Mouse (Mus musculus): Measurements from ENCODE around the gene Eef1b2. TPM values are rescaled to one million over a fixed set of nuclear protein-coding genes. Genes with fewer than 3 reads are reported as not detected.
"Not testable (repeated sequence)": the region's sequence is repeated elsewhere in the genome, so short reads cannot be mapped to it uniquely, and the experiment has no call there.

Eef1b2 gene
- polyA plus RNA-seq, 1 experiment from 2014 or later, result 539 TPM

DNA sequence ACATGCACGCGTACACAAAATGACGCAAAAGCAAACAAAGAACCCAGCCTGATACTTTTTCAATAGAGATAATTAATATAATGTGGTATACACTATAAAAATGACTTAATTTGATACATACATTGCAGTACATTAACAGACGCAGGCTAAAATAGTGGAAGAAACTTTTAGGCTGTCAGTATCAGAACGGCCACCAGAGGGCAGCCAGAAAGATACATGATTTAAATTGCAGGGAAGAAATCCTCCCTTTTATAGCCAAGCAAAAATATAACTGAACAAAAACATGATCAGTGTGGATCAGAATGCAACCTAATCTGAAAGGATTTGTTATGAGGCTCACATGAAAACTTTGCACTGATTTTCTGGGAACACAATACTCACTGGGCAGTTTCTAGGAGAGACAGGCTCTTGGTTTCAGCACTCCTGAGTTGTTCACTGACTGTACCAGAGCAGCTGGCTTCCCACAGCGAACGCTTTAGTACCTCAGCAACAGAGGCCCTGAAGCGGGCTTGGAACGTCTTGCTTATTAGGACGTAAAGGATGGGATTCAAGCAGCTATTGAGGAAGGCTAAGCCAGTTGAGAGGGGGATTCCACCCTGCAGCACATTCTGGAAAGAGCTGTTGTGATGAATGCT lies 6.1 kb downstream of the Eef1b2 start:
- Histone ChIP-seq H3K27ac (ENCODE audit: low read depth, low read length) (no peak overlapping the region), H3K9me3 (ENCODE audit: control insufficient read depth, low read length) (no peaks in the 10 kb centered on the region)

DNA sequence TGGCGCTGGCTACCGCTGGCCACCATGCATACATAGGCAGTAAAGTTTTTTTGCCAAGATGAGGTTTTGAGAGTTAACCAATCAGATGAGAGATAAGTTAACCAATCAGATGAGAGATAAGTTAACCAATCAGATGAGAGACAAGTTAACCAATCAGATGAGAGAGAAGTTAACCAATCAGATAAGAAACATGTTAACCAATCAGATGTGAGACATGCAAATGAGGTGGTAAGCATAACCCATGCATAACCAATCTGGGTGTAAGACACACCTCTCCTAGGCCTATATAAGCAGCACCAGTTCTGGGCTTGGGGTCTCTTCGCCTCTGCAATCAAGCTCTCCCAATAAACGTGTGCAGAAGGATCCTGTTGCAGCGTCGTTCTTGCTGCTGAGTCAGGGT lies 8.8 kb downstream of the Eef1b2 start:
- WGBS, result 97% methylated on average over 6 of the region's 6 CpGs
- not testable (repeated sequence) for ATAC-seq (ENCODE audit: low read depth); H3K4me2 ChIP-seq (ENCODE audit: low read depth, low read length); H3K27me3 ChIP-seq (ENCODE audit: control insufficient read depth, insufficient read depth, low read length); H3K4me1 ChIP-seq (ENCODE audit: control insufficient read depth, insufficient read depth, low read length); H3K9me3 ChIP-seq (ENCODE audit: control insufficient read depth, low read length); H3K4me3 ChIP-seq (ENCODE audit: low read depth, low read length); H3K9ac ChIP-seq (replicated peaks; ENCODE audit: low read depth, low read length); H3K36me3 ChIP-seq (ENCODE audit: control insufficient read depth, insufficient read depth, low read length); H3K27ac ChIP-seq (ENCODE audit: low read depth, low read length)

More for the DNA sequence above, 6.1 kb downstream of the Eef1b2 start:
- no peak for ATAC-seq (ENCODE audit: low read depth)
- WGBS, result 64% methylated on average over 10 of the region's 10 CpGs
- H3K4me1 ChIP-seq (ENCODE audit: control insufficient read depth, insufficient read depth, low read length), result peaks cover 5% of the 10 kb centered on the region
- no peak overlapping the region for H3K4me3 ChIP-seq (ENCODE audit: low read depth, low read length)
- no peak overlapping the region for H3K9ac ChIP-seq (replicated peaks; ENCODE audit: low read depth, low read length)
- no peak overlapping the region for H3K4me2 ChIP-seq (ENCODE audit: low read depth, low read length)
- H3K27me3 ChIP-seq (ENCODE audit: control insufficient read depth, insufficient read depth, low read length), result no peaks in the 10 kb centered on the region
- peaks cover 10% of the 10 kb centered on the region; the same call in 1 of the 2 replicates for H3K36me3 ChIP-seq (ENCODE audit: control insufficient read depth, insufficient read depth, low read length)

GRCm38 (mm10) chr1:63188536-63188935 lies 11.9 kb downstream of the Eef1b2 start:
- ATAC-seq (ENCODE audit: low read depth), result no peak
- no peak overlapping the region for H3K9ac ChIP-seq (replicated peaks; ENCODE audit: low read depth, low read length)
- no peaks in the 10 kb centered on the region for H3K36me3 ChIP-seq (ENCODE audit: control insufficient read depth, insufficient read depth, low read length)
- no peaks in the 10 kb centered on the region for H3K4me1 ChIP-seq (ENCODE audit: control insufficient read depth, insufficient read depth, low read length)
- H3K27ac ChIP-seq (ENCODE audit: low read depth, low read length), result no peak overlapping the region
- no peak overlapping the region for H3K4me2 ChIP-seq (ENCODE audit: low read depth, low read length)
- H3K9me3 ChIP-seq (ENCODE audit: control insufficient read depth, low read length), result no peaks in the 10 kb centered on the region
- H3K27me3 ChIP-seq (ENCODE audit: control insufficient read depth, insufficient read depth, low read length), result no peaks in the 10 kb centered on the region
- no peak overlapping the region for H3K4me3 ChIP-seq (ENCODE audit: low read depth, low read length)
- 95% methylated on average over 3 of the region's 3 CpGs for WGBS

DNA sequence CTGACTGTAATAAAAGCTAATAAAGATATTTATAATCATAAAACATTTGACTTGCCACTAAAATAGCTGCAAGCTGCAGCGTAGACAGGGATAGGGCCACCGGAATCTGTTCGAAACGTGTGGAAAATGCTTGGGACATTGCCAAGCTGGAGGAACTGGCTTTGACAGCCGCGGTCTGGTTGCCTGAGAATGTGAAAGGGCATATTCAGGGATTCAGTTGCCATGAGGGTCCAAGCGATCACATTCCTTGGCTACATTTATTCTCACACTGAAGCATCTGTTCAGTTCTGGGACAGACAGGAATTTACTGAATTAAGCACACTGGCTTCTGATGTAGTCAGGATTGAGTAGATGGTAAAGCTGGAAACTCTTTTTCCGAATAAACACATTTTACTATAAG lies 14.2 kb downstream of the Eef1b2 start:
- Histone ChIP-seq H3K9me3 (ENCODE audit: control insufficient read depth, low read length) (no peaks in the 10 kb centered on the region), H3K36me3 (ENCODE audit: control insufficient read depth, insufficient read depth, low read length) (no peaks in the 10 kb centered on the region), H3K27me3 (ENCODE audit: control insufficient read depth, insufficient read depth, low read length) (no peaks in the 10 kb centered on the region), H3K4me2 (ENCODE audit: low read depth, low read length) (no peak overlapping the region), H3K4me3 (ENCODE audit: low read depth, low read length) (no peak overlapping the region), H3K27ac (ENCODE audit: low read depth, low read length) (no peak overlapping the region), H3K4me1 (ENCODE audit: control insufficient read depth, insufficient read depth, low read length) (no peaks in the 10 kb centered on the region), H3K9ac (replicated peaks; ENCODE audit: low read depth, low read length) (no peak overlapping the region)
- 62% methylated on average over 8 of the region's 8 CpGs for WGBS
- no peak for ATAC-seq (ENCODE audit: low read depth)

GRCm38 (mm10) chr1:63192306-63193065 lies 15.9 kb downstream of the Eef1b2 start:
- H3K27ac ChIP-seq (ENCODE audit: low read depth, low read length), result no peak overlapping the region
- no peaks in the 10 kb centered on the region for H3K27me3 ChIP-seq (ENCODE audit: control insufficient read depth, insufficient read depth, low read length)
- H3K9me3 ChIP-seq (ENCODE audit: control insufficient read depth, low read length), result no peaks in the 10 kb centered on the region
- WGBS, result 93% methylated on average over 11 of the region's 11 CpGs
- H3K9ac ChIP-seq (replicated peaks; ENCODE audit: low read depth, low read length), result no peak overlapping the region
- no peaks in the 10 kb centered on the region for H3K4me1 ChIP-seq (ENCODE audit: control insufficient read depth, insufficient read depth, low read length)
- no peaks in the 10 kb centered on the region for H3K36me3 ChIP-seq (ENCODE audit: control insufficient read depth, insufficient read depth, low read length)
- H3K4me2 ChIP-seq (ENCODE audit: low read depth, low read length), result no peak overlapping the region
- H3K4me3 ChIP-seq (ENCODE audit: low read depth, low read length), result no peak overlapping the region
- ATAC-seq (ENCODE audit: low read depth), result no peak

DNA sequence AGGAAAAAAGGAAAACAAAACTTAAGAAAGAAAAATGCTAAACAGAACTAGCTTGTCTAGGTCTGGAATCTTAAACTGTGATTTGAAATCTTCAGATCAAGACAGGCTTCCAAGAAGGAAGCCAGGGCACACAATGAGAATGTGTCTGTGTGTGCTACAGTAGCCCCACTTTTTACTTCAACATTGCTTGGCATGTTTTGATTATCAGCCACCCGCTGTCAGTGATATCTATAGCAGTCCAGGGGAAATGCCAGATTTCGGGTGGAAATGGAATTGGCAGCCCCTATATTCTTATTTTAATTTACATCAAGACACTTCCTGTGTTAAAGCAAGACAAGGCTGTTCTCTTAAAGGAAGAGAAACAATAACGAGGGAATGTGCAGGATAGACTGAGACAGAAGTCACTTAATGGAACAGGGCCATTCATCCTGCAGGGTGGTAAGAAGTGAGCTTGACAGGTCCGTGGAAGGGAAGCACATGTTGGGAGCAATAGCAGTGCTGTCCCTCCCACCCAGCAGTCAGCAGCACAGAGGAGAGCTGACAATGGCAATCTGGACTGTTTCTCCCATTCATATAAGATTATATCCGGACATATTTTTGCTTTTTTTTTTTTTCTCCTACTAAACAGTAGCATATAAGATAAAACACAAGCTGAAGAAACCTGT lies 19.4 kb downstream of the Eef1b2 start:
- 67% methylated on average over 5 of the region's 5 CpGs for WGBS
- Histone ChIP-seq H3K9me3 (ENCODE audit: control insufficient read depth, low read length) (no peaks in the 10 kb centered on the region), H3K9ac (replicated peaks; ENCODE audit: low read depth, low read length) (no peak overlapping the region), H3K36me3 (ENCODE audit: control insufficient read depth, insufficient read depth, low read length) (no peaks in the 10 kb centered on the region), H3K27ac (ENCODE audit: low read depth, low read length) (no peak overlapping the region), H3K4me2 (ENCODE audit: low read depth, low read length) (no peak overlapping the region), H3K4me3 (ENCODE audit: low read depth, low read length) (no peak overlapping the region), H3K27me3 (ENCODE audit: control insufficient read depth, insufficient read depth, low read length) (no peaks in the 10 kb centered on the region), H3K4me1 (ENCODE audit: control insufficient read depth, insufficient read depth, low read length) (no peaks in the 10 kb centered on the region)
- no peak for ATAC-seq (ENCODE audit: low read depth)

DNA sequence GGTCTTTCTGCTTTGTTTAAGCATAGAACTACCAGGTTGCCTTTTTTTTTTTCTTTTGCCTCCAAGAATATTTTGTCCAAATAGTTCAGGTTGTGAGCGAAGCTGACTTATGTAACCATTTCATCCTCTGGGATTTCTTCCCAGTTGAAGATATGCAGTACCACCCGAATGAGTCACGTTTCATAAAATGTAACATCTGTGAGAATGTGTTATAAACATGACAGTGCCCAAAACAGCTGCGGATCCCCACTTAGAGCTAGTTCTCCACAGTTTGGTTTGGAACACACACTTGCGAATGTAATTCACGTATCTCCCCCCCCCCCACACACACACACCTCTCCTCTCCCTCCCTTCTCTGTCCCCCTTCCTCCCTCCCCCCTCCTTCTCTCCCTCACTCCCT lies 22.8 kb downstream of the Eef1b2 start:
- H3K4me3 ChIP-seq (ENCODE audit: low read depth, low read length), result no peak overlapping the region
- ATAC-seq (ENCODE audit: low read depth), result no peak
- H3K4me2 ChIP-seq (ENCODE audit: low read depth, low read length), result no peak overlapping the region
- no peak overlapping the region for H3K27ac ChIP-seq (ENCODE audit: low read depth, low read length)
- H3K9me3 ChIP-seq (ENCODE audit: control insufficient read depth, low read length), result no peaks in the 10 kb centered on the region
- no peaks in the 10 kb centered on the region for H3K36me3 ChIP-seq (ENCODE audit: control insufficient read depth, insufficient read depth, low read length)
- H3K4me1 ChIP-seq (ENCODE audit: control insufficient read depth, insufficient read depth, low read length), result peaks cover 4% of the 10 kb centered on the region; the same call in 1 of the 2 replicates
- WGBS, result 98% methylated on average over 6 of the region's 6 CpGs
- H3K9ac ChIP-seq (replicated peaks; ENCODE audit: low read depth, low read length), result no peak overlapping the region
- H3K27me3 ChIP-seq (ENCODE audit: control insufficient read depth, insufficient read depth, low read length), result no peaks in the 10 kb centered on the region

DNA sequence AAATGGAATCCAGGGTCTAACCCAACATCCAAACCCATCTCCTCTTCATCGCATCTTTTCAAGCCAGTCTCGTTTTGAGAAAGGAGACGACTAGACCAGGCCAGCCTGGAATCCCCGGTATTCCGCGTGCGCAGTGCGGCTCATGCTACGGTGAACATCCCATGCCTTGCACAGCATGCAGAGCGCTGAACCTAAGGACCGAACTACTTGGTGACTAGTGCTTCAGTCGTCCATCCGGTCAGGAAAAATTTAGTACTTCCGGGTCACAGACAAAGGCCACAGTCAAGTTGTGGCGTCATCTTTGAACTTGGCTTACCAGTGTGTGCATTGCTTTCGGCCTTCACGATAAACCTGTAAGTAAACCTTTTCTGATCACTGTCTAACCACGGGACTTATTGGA lies 23.7 kb downstream of the Eef1b2 start:
- no peak for ATAC-seq (ENCODE audit: low read depth)
- Histone ChIP-seq H3K27ac (ENCODE audit: low read depth, low read length) (no peak overlapping the region), H3K9ac (replicated peaks; ENCODE audit: low read depth, low read length) (no peak overlapping the region), H3K9me3 (ENCODE audit: control insufficient read depth, low read length) (no peaks in the 10 kb centered on the region), H3K4me2 (ENCODE audit: low read depth, low read length) (no peak overlapping the region), H3K4me1 (ENCODE audit: control insufficient read depth, insufficient read depth, low read length) (peaks cover 7% of the 10 kb centered on the region; the same call in 1 of the 2 replicates), H3K36me3 (ENCODE audit: control insufficient read depth, insufficient read depth, low read length) (no peaks in the 10 kb centered on the region), H3K4me3 (ENCODE audit: low read depth, low read length) (no peak overlapping the region), H3K27me3 (ENCODE audit: control insufficient read depth, insufficient read depth, low read length) (no peaks in the 10 kb centered on the region)
- 96% methylated on average over 18 of the region's 18 CpGs for WGBS

- Histone ChIP-seq H3K4me1 (ENCODE audit: control insufficient read depth, insufficient read depth, low read length) (peaks cover 7% of the 10 kb centered on the region; the same call in 1 of the 2 replicates), H3K4me2 (ENCODE audit: low read depth, low read length) (no peak overlapping the region), H3K9ac (replicated peaks; ENCODE audit: low read depth, low read length) (no peak overlapping the region), H3K4me3 (ENCODE audit: low read depth, low read length) (no peak overlapping the region), H3K27ac (ENCODE audit: low read depth, low read length) (no peak overlapping the region), H3K9me3 (ENCODE audit: control insufficient read depth, low read length) (no peaks in the 10 kb centered on the region), H3K27me3 (ENCODE audit: control insufficient read depth, insufficient read depth, low read length) (no peaks in the 10 kb centered on the region), H3K36me3 (ENCODE audit: control insufficient read depth, insufficient read depth, low read length) (no peaks in the 10 kb centered on the region)
- 63% methylated on average over 1 of the region's 1 CpGs for WGBS
- ATAC-seq (ENCODE audit: low read depth), result no peak
Measured at GRCm38 (mm10) chr1:63201672-63202071, 25.0 kb downstream of the Eef1b2 start.

All from neural tube, embryonic 14.5 days (tissue).